Mouse (Mus musculus) liver, adult 2 months (tissue): ENCODE measurements around the gene Irf2bp1.

Experiments
- CTCF ChIP-seq: fragments of 200-500 bp; IDR thresholded peaks from 2 replicates; pipeline ENCODE4 v1.5.1; 2011; ENCODE audit warnings: low read depth, low read length, control low read depth
- POLR2A ChIP-seq: fragments of 200-500 bp; IDR thresholded peaks from 2 replicates; pipeline ENCODE4 v1.6.1; 2011; ENCODE audit warnings: low read length, control low read depth; ENCODE audit not compliant: insufficient read depth; ENCODE audit errors: extremely low read depth

DNA sequence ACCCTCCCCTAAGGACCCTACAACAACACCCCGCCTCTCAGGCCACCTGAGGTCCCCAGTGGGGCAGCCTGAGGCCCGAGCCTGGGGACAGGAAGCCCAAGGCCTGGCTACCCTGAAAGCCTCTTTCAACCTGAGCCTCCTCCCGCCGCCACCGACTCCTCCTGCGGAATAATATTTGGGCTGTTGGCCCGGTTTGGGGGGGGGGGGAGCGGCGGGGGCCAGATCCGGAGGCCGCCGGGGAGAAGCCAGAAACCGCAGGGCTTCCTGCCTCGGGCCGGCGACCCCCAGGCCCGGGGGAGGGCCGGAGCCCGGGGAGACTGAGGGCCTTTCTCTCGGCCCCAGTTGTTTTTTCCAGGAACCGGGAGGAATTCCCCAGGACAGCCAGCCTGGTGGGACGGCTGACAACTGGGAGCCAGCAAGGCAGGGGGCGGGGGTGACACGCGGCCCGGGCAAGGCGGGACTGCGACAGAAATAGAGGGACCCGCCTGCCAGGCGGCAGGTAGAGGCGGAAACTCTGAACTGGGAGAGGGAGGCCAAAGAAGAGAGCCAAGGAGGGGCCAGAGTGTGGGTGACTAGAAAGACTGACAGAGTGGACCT is 8.3 kb downstream of the Irf2bp1 start:
- TF ChIP-seq CTCF, result no peak
- TF ChIP-seq POLR2A, result no peak
